Mouse (Mus musculus): Measurements from ENCODE around the gene Ralbp1. TPM values are rescaled to one million over a fixed set of nuclear protein-coding genes. Genes with fewer than 3 reads are reported as not detected.
A peak's percentile ranks its signal among the peaks of the same experiment; 100 is the strongest.

The Ralbp1 gene
- total and polyA plus RNA-seq, 2 experiments from 2014 or later = 42.0 to 50.0 TPM

- TF ChIP-seq CTCF (IDR thresholded peaks at IDR 0.05) = no peak
- no peaks in the 10 kb centered on the region for H3K9me3 ChIP-seq (ENCODE audit: low read length)
- H3K4me2 ChIP-seq (ENCODE audit: low read depth, low read length, poor library complexity, severe bottlenecking) = no peak overlapping the region
- no peak for DNase-seq (ENCODE audit: low spot score)
- no peak overlapping the region for H3K27ac ChIP-seq (ENCODE audit: low read depth, low read length)
- H3K36me3 ChIP-seq (ENCODE audit: insufficient read depth, low read length) = peaks cover 40% of the 10 kb centered on the region
- ATAC-seq (ENCODE audit: low FRiP score) = no peak
- no peak overlapping the region for H3K9ac ChIP-seq (replicated peaks; ENCODE audit: low read length, poor library complexity, severe bottlenecking)
- no peaks in the 10 kb centered on the region for H3K27me3 ChIP-seq (ENCODE audit: insufficient read depth, low read length)
- no peaks in the 10 kb centered on the region for H3K4me1 ChIP-seq (ENCODE audit: insufficient read depth, low read length)
- H3K4me3 ChIP-seq (ENCODE audit: low read depth, low read length) = no peak overlapping the region
- WGBS = 90% methylated on average over 22 of the region's 22 CpGs
These were observed 43.9 kb upstream of the Ralbp1 start for GRCm38 (mm10) chr17:65929319-65929978.

- Histone ChIP-seq H3K4me3 (ENCODE audit: low read depth, low read length) (no peak overlapping the region), H3K27me3 (ENCODE audit: insufficient read depth, low read length) (no peaks in the 10 kb centered on the region), H3K36me3 (ENCODE audit: insufficient read depth, low read length) (peaks cover 44% of the 10 kb centered on the region), H3K4me1 (ENCODE audit: insufficient read depth, low read length) (no peaks in the 10 kb centered on the region), H3K9ac (replicated peaks; ENCODE audit: low read length, poor library complexity, severe bottlenecking) (no peak overlapping the region), H3K27ac (ENCODE audit: low read depth, low read length) (no peak overlapping the region), H3K9me3 (ENCODE audit: low read length) (no peaks in the 10 kb centered on the region), H3K4me2 (ENCODE audit: low read depth, low read length, poor library complexity, severe bottlenecking) (no peak overlapping the region)
- no peak for ATAC-seq (ENCODE audit: low FRiP score)
- DNase-seq (ENCODE audit: low spot score) = peak; percentile 43
- 72% methylated on average over 4 of the region's 4 CpGs for WGBS
- no peak for TF ChIP-seq CTCF (IDR thresholded peaks at IDR 0.05)
These were observed 41.5 kb upstream of the Ralbp1 start for GRCm38 (mm10) chr17:65927077-65927476.

GRCm38 (mm10) chr17:65924218-65924617 lies 38.6 kb upstream of the Ralbp1 start:
- Histone ChIP-seq H3K4me2 (ENCODE audit: low read depth, low read length, poor library complexity, severe bottlenecking) (no peak overlapping the region), H3K9me3 (ENCODE audit: low read length) (no peaks in the 10 kb centered on the region), H3K27me3 (ENCODE audit: insufficient read depth, low read length) (no peaks in the 10 kb centered on the region), H3K4me1 (ENCODE audit: insufficient read depth, low read length) (no peaks in the 10 kb centered on the region), H3K4me3 (ENCODE audit: low read depth, low read length) (no peak overlapping the region), H3K27ac (ENCODE audit: low read depth, low read length) (no peak overlapping the region), H3K36me3 (ENCODE audit: insufficient read depth, low read length) (peaks cover 40% of the 10 kb centered on the region), H3K9ac (replicated peaks; ENCODE audit: low read length, poor library complexity, severe bottlenecking) (no peak overlapping the region)
- no peak for ATAC-seq (ENCODE audit: low FRiP score)
- DNase-seq (ENCODE audit: low spot score) = no peak
- 69% methylated on average over 5 of the region's 5 CpGs for WGBS
- no peak for TF ChIP-seq CTCF (IDR thresholded peaks at IDR 0.05)

GRCm38 (mm10) chr17:65921975-65922374 lies 36.4 kb upstream of the Ralbp1 start:
- DNase-seq (ENCODE audit: low spot score) (no peak), ATAC-seq (ENCODE audit: low FRiP score) (no peak)
- no peaks in the 10 kb centered on the region for H3K4me1 ChIP-seq (ENCODE audit: insufficient read depth, low read length)
- H3K9ac ChIP-seq (replicated peaks; ENCODE audit: low read length, poor library complexity, severe bottlenecking) = no peak overlapping the region
- no peaks in the 10 kb centered on the region for H3K27me3 ChIP-seq (ENCODE audit: insufficient read depth, low read length)
- peaks cover 33% of the 10 kb centered on the region for H3K36me3 ChIP-seq (ENCODE audit: insufficient read depth, low read length)
- no peaks in the 10 kb centered on the region for H3K9me3 ChIP-seq (ENCODE audit: low read length)
- WGBS = 74% methylated on average over 6 of the region's 6 CpGs
- no peak overlapping the region for H3K4me2 ChIP-seq (ENCODE audit: low read depth, low read length, poor library complexity, severe bottlenecking)
- no peak for TF ChIP-seq CTCF (IDR thresholded peaks at IDR 0.05)
- no peak overlapping the region for H3K4me3 ChIP-seq (ENCODE audit: low read depth, low read length)
- no peak overlapping the region for H3K27ac ChIP-seq (ENCODE audit: low read depth, low read length)

- H3K4me1 ChIP-seq (ENCODE audit: insufficient read depth, low read length) = no peaks in the 10 kb centered on the region
- no peak overlapping the region for H3K27ac ChIP-seq (ENCODE audit: low read depth, low read length)
- H3K4me3 ChIP-seq (ENCODE audit: low read depth, low read length) = no peak overlapping the region
- H3K9me3 ChIP-seq (ENCODE audit: low read length) = no peaks in the 10 kb centered on the region
- TF ChIP-seq CTCF (IDR thresholded peaks at IDR 0.05) = no peak
- H3K4me2 ChIP-seq (ENCODE audit: low read depth, low read length, poor library complexity, severe bottlenecking) = no peak overlapping the region
- no peaks in the 10 kb centered on the region for H3K27me3 ChIP-seq (ENCODE audit: insufficient read depth, low read length)
- ATAC-seq (ENCODE audit: low FRiP score) (no peak), DNase-seq (ENCODE audit: low spot score) (no peak)
- H3K9ac ChIP-seq (replicated peaks; ENCODE audit: low read length, poor library complexity, severe bottlenecking) = no peak overlapping the region
- 89% methylated on average over 3 of the region's 3 CpGs for WGBS
- H3K36me3 ChIP-seq (ENCODE audit: insufficient read depth, low read length) = peaks cover 14% of the 10 kb centered on the region; the same call in 1 of the 2 replicates
These were observed 33.6 kb upstream of the Ralbp1 start for GRCm38 (mm10) chr17:65919235-65919634.

- 15% methylated on average over 8 of the region's 8 CpGs for WGBS
- Histone ChIP-seq H3K4me2 (ENCODE audit: low read depth, low read length, poor library complexity, severe bottlenecking) (0 out of 2 replicates have a peak overlapping the region, but pooled peaks have one; percentile 4), H3K27me3 (ENCODE audit: insufficient read depth, low read length) (no peaks in the 10 kb centered on the region)
These were observed 30.6 kb upstream of the Ralbp1 start for GRCm38 (mm10) chr17:65916135-65916668.

More at GRCm38 (mm10) chr17:65916135-65916668, 30.6 kb upstream of the Ralbp1 start:
- Histone ChIP-seq H3K36me3 (ENCODE audit: insufficient read depth, low read length) (no peaks in the 10 kb centered on the region), H3K27ac (ENCODE audit: low read depth, low read length) (peak overlapping the region; percentile 62), H3K4me1 (ENCODE audit: insufficient read depth, low read length) (no peaks in the 10 kb centered on the region), H3K9ac (replicated peaks; ENCODE audit: low read length, poor library complexity, severe bottlenecking) (no peak overlapping the region), H3K4me3 (ENCODE audit: low read depth, low read length) (no peak overlapping the region), H3K9me3 (ENCODE audit: low read length) (no peaks in the 10 kb centered on the region)
- ATAC-seq (ENCODE audit: low FRiP score) (peak; percentile 80), DNase-seq (ENCODE audit: low spot score) (peak; percentile 82)
- no peak for TF ChIP-seq CTCF (IDR thresholded peaks at IDR 0.05)
